Mouse (Mus musculus): ENCODE measurements around the gene Cypt12. TPM values are rescaled to one million over a fixed set of nuclear protein-coding genes. Genes with fewer than 3 reads are reported as not detected.

Cypt12 gene
- polyA plus RNA-seq (2014; fragmentation: Nextera tagmentation; extraction: Ambion mirVana): not detected in 2 replicates

GRCm38 (mm10) chr3:17948299-17948698 lies at the start of gene Cypt12:
Gene Cypt12, plus strand, starts transcription at chr3:17948410.
- no peak within 1 kb of the TSS for H3K4me3 ChIP-seq (ENCODE audit: low read depth, low read length)
- H3K9me3 ChIP-seq (replicated peaks; ENCODE audit: control insufficient read depth, low read length): no peaks in the 10 kb centered on the region
- H3K36me3 ChIP-seq (ENCODE audit: control insufficient read depth, insufficient read depth, low read length): no peaks in the 10 kb centered on the region
- H3K9ac ChIP-seq (ENCODE audit: low read depth, low read length): no peak within 1 kb of the TSS
- H3K27me3 ChIP-seq (ENCODE audit: control insufficient read depth, insufficient read depth, low read length): no peaks in the 10 kb centered on the region
- no peak within 1 kb of the TSS for H3K27ac ChIP-seq (ENCODE audit: low read depth, low read length)
- no peaks in the 10 kb centered on the region for H3K4me1 ChIP-seq (ENCODE audit: control insufficient read depth, insufficient read depth, low read length)
- no peak for ATAC-seq (replicated peaks; ENCODE audit: insufficient number of reproducible peaks, low FRiP score, low TSS enrichment)
- no peak within 1 kb of the TSS for H3K4me2 ChIP-seq
- 91% methylated on average over 13 of the region's 13 CpGs for WGBS (ENCODE audit: insufficient replicate concordance)

DNA sequence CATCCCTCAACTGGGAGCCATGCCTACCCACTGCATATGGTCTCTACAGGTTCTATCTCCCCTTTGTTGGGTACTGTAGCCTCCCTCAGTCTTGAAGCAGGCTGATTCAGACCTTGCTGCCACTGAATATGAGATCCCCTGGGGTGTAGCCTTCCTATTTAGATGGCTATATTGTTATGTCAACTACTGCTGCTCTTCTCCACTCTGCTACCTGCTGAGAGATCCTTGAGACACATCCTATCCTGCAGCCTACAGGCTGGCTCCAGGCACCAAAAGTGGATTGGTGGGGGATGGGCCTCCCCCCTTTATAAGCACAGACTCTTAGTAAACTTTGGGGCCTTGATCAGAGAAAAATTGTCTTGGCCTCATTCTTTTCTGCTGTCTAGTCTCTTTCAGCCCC lies 34.4 kb upstream of the Cypt12 start:
- Histone ChIP-seq H3K27ac (ENCODE audit: low read depth, low read length) (no peak overlapping the region), H3K4me3 (ENCODE audit: low read depth, low read length) (no peak overlapping the region), H3K9ac (ENCODE audit: low read depth, low read length) (no peak overlapping the region), H3K36me3 (ENCODE audit: control insufficient read depth, insufficient read depth, low read length) (no peaks in the 10 kb centered on the region), H3K4me1 (ENCODE audit: control insufficient read depth, insufficient read depth, low read length) (no peaks in the 10 kb centered on the region), H3K9me3 (replicated peaks; ENCODE audit: control insufficient read depth, low read length) (no peaks in the 10 kb centered on the region), H3K27me3 (ENCODE audit: control insufficient read depth, insufficient read depth, low read length) (no peaks in the 10 kb centered on the region), H3K4me2 (no peak overlapping the region)
- ATAC-seq (replicated peaks; ENCODE audit: insufficient number of reproducible peaks, low FRiP score, low TSS enrichment): no peak

GRCm38 (mm10) chr3:17940206-17940605 lies 8.0 kb upstream of the Cypt12 start:
- Histone ChIP-seq H3K36me3 (ENCODE audit: control insufficient read depth, insufficient read depth, low read length) (no peaks in the 10 kb centered on the region), H3K4me2 (no peak overlapping the region), H3K9ac (ENCODE audit: low read depth, low read length) (no peak overlapping the region), H3K4me1 (ENCODE audit: control insufficient read depth, insufficient read depth, low read length) (no peaks in the 10 kb centered on the region), H3K4me3 (ENCODE audit: low read depth, low read length) (no peak overlapping the region), H3K9me3 (replicated peaks; ENCODE audit: control insufficient read depth, low read length) (no peaks in the 10 kb centered on the region), H3K27me3 (ENCODE audit: control insufficient read depth, insufficient read depth, low read length) (no peaks in the 10 kb centered on the region), H3K27ac (ENCODE audit: low read depth, low read length) (no peak overlapping the region)
- ATAC-seq (replicated peaks; ENCODE audit: insufficient number of reproducible peaks, low FRiP score, low TSS enrichment): no peak
- 76% methylated on average over 2 of the region's 2 CpGs for WGBS (ENCODE audit: insufficient replicate concordance)

Measured in heart, embryonic 11.5 days (tissue).